Mouse (Mus musculus) intestine, embryonic 15.5 days (tissue): Measurements from ENCODE around the gene Il12rb1. TPM values are rescaled to one million over a fixed set of nuclear protein-coding genes. Genes with fewer than 3 reads are reported as not detected.

Experiments
- ATAC-seq: fragments of 200-750 bp; cut with Nextera tagmentation; 2 replicates; pipeline ENCODE4 v1.8.0; 2017; ENCODE audit warnings: moderate TSS enrichment, moderate library complexity
- H3K27ac ChIP-seq: fragments of 300-500 bp; sonication (generic); 2 replicates; pipeline ENCODE4 v1.5.1; 2015; ENCODE audit warnings: mild to moderate bottlenecking, inconsistent platforms
- H3K27me3 ChIP-seq: fragments of 300-500 bp; sonication (generic); replicated peaks from 2 replicates; pipeline ENCODE4 v1.6.1; 2015; ENCODE audit warnings: inconsistent platforms
- H3K36me3 ChIP-seq: fragments of 300-500 bp; sonication (generic); 2 replicates; pipeline ENCODE4 v1.6.1; 2015; ENCODE audit warnings: inconsistent platforms
- H3K4me1 ChIP-seq: fragments of 300-500 bp; sonication (generic); replicated peaks from 2 replicates; pipeline ENCODE4 v1.6.1; 2015; ENCODE audit warnings: inconsistent platforms
- H3K4me2 ChIP-seq: fragments of 300-500 bp; sonication (generic); replicated peaks from 2 replicates; pipeline ENCODE4 v1.6.1; 2015; ENCODE audit warnings: mild to moderate bottlenecking, inconsistent platforms
- H3K4me3 ChIP-seq: fragments of 300-500 bp; sonication (generic); replicated peaks from 2 replicates; pipeline ENCODE4 v1.5.1; 2015; ENCODE audit warnings: inconsistent platforms
- H3K9ac ChIP-seq: fragments of 300-500 bp; sonication (generic); 2 replicates; pipeline ENCODE4 v1.6.1; 2015; ENCODE audit warnings: inconsistent platforms
- H3K9me3 ChIP-seq: fragments of 300-500 bp; sonication (generic); 2 replicates; pipeline ENCODE4 v1.6.1; 2016; ENCODE audit warnings: inconsistent platforms
- WGBS: fragments of 180-500 bp; shearing (Covaris S2); methylation state at CpG from one replicate; pipeline ENCODE4 v1.1.7; 2015; 5-methylcytosine and 5-hydroxymethylcytosine counted together
- polyA plus RNA-seq: library from polyadenylated mRNA; unstranded; fragments of >200 nt; fragmentation: Nextera tagmentation; extraction: Ambion mirVana; gene quantifications from 2 replicates; pipeline ENCODE4 v1.2.1, GENCODE M21; 2015

The Il12rb1 gene
- polyA plus RNA-seq, 1 experiment from 2014 or later: 0.40 TPM

DNA sequence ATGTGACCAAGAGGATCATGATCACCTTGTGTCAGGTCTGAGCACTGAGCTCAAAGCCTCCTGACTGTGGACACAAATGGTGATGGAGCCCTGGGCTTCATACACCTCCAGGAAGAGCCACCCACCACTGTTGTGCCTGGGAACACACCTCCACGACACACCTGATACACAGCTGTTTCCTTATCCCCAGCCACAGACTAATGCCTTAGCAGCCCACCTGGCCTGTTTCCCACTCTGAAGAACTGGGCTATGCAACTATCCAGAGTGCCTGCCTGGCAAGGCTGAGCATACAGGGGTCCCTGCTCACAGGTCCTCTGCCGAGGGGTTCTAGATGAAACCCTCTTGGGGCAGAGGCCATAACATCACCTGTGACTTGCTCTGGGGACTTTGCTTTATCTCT lies 14.0 kb upstream of the Il12rb1 start:
- Histone ChIP-seq H3K9me3 (no peaks in the 10 kb centered on the region), H3K27me3 (peaks cover 9% of the 10 kb centered on the region; the same call in 1 of the 2 replicates), H3K4me3 (no peak overlapping the region), H3K4me1 (peaks cover 46% of the 10 kb centered on the region), H3K4me2 (no peak overlapping the region), H3K36me3 (no peaks in the 10 kb centered on the region), H3K9ac (no peak overlapping the region), H3K27ac (no peak overlapping the region)
- no peak for ATAC-seq
- 84% methylated on average over 2 of the region's 2 CpGs for WGBS

DNA sequence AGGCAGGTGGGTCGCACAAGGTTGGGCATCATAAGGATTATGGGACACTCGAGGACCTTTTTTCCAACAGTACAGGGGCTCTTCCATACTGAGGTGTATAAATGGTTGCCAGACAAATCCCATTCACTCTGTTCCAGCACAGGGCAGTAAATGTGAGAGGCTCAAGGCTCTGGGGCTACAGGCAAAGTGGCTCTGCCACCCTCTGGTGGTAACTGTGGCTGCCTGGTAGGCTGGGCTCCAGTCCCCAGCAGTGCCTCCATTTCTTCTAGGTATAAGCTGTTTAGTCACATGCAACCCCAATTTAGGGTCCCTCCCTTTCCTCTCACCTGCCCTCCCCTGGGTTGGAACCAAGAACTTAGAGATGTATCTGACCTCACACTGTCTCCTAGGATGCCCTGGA lies 12.9 kb upstream of the Il12rb1 start:
- ATAC-seq: no peak

GRCm38 (mm10) chr8:70796403-70797080 lies 11.7 kb upstream of the Il12rb1 start:
- ATAC-seq: peak; percentile 1; the same call in 1 of the 2 replicates
- H3K4me3 ChIP-seq: peak overlapping the region; percentile 57
- peak overlapping the region; percentile 70 for H3K9ac ChIP-seq
- peak overlapping the region; percentile 88 for H3K4me2 ChIP-seq
- peaks cover 17% of the 10 kb centered on the region; the same call in 1 of the 2 replicates for H3K27me3 ChIP-seq
- H3K9me3 ChIP-seq: no peaks in the 10 kb centered on the region
- WGBS: 2% methylated on average over 54 of the region's 54 CpGs
- peak overlapping the region; percentile 25 for H3K27ac ChIP-seq
- H3K36me3 ChIP-seq: no peaks in the 10 kb centered on the region
- peaks cover 35% of the 10 kb centered on the region for H3K4me1 ChIP-seq

More for the DNA sequence above, 12.9 kb upstream of the Il12rb1 start:
- H3K27me3 ChIP-seq: peaks cover 13% of the 10 kb centered on the region; the same call in 1 of the 2 replicates
- 93% methylated on average over 2 of the region's 2 CpGs for WGBS
- no peaks in the 10 kb centered on the region for H3K36me3 ChIP-seq
- no peak overlapping the region for H3K9ac ChIP-seq
- peak overlapping the region; percentile 88; the same call in 1 of the 2 replicates for H3K4me2 ChIP-seq
- no peak overlapping the region for H3K4me3 ChIP-seq
- H3K9me3 ChIP-seq: no peaks in the 10 kb centered on the region
- H3K27ac ChIP-seq: peak overlapping the region; percentile 8; the same call in 1 of the 2 replicates
- H3K4me1 ChIP-seq: peaks cover 46% of the 10 kb centered on the region

DNA sequence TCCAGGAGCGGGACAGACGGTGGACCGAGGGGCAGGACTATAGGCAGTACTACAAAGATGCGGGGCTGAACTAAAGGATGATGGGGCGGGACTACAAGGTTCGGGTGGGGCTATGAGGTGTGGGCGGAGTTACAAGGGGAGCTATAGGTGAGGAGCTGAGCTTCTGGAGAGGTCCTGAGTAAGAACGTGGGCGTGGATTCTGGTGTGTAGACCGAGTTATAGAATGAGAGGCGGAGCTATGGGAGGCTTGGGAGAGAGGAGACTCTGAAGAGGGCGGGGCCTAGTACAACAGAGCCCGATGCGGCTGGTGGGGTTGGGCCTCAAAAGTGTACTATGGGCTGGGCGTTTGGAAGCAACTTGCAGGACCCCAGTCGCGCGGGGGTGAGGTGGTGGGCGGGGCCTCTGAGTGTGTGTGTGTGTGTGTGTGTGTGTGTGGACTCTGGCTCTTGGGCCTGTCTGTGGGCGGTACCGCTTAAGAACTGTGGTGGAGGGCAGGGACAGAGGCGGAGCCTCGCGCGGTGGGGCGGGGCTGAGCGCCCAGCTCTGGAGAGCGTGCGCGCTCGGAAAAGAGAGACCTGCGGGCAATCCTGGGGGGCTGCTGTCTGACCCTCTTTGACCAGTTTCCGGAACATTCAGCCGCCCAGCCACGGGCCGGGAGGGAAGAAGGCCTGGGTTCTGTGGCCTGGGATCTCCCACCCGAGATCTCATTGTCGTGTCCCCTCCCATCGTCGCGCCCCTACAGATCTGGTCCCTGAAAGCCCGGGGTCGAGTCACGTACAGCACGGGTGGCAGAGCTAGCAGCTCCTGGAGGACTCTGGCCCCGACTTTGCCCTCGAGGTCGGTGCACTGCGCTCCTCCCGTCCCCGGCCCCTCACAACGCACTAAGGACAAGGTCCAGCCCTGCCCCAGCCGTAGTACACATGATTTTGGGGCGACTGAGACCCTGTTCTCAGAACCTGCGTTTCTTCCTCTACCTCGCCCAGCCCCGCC lies 10.9 kb upstream of the Il12rb1 start:
- H3K9me3 ChIP-seq: no peaks in the 10 kb centered on the region
- H3K27me3 ChIP-seq: peaks cover 24% of the 10 kb centered on the region; the same call in 1 of the 2 replicates
- peak overlapping the region; percentile 88 for H3K4me2 ChIP-seq
- ATAC-seq: peak; percentile 86
- peak overlapping the region; percentile 83 for H3K27ac ChIP-seq
- under 1% methylated on average over 55 of the region's 57 CpGs for WGBS
- peak overlapping the region; percentile 57 for H3K4me3 ChIP-seq
- H3K4me1 ChIP-seq: peaks cover 29% of the 10 kb centered on the region
- peak overlapping the region; percentile 70 for H3K9ac ChIP-seq
- H3K36me3 ChIP-seq: no peaks in the 10 kb centered on the region

DNA sequence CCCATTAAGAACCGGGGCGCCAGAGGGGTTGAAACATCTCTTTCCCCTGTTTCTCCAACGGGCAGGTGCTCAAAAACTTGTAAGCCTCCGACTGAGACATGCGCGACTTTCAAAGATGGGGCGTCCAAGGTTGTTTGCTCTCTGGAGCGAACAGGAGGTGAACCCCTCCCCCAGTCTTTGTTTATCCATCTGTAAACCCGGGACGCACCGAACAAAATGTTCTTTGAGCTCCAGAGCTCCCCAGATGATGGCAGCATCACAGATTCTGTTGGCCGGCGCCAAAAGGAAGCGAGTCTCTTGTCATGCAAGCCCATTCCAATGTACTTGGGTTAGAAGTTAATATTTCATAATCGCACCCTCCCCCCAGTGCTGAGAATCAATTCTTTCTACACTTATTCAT lies 10.0 kb upstream of the Il12rb1 start:
- peak overlapping the region; percentile 57 for H3K4me3 ChIP-seq
- H3K36me3 ChIP-seq: no peaks in the 10 kb centered on the region
- peak overlapping the region; percentile 88 for H3K4me2 ChIP-seq
- H3K27ac ChIP-seq: peak overlapping the region; percentile 83
- WGBS: 10% methylated on average over 15 of the region's 15 CpGs
- no peaks in the 10 kb centered on the region for H3K9me3 ChIP-seq
- H3K9ac ChIP-seq: peak overlapping the region; percentile 45; the same call in 1 of the 2 replicates
- H3K4me1 ChIP-seq: peaks cover 20% of the 10 kb centered on the region
- no peak for ATAC-seq
- H3K27me3 ChIP-seq: peaks cover 25% of the 10 kb centered on the region; the same call in 1 of the 2 replicates

DNA sequence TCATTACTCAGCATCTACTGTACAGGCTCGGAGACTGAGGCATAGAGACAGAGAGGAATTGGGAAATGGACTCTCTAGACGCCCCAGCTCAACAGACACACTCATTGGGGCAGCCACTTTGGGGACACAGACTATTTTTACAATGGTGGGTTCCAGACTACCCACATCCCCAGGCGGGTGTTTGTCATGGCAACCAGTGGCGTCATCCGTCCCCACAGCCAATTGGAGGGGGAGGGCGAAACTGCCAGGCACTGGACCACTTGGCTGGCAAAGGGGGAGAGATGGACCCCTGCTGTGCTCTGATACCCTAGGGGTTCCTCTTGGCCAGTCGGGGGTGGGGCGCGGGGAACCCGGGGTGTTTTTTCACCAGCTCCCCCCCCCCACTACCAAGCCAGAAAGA lies 7.6 kb upstream of the Il12rb1 start:
- Histone ChIP-seq H3K4me3 (no peak overlapping the region), H3K27me3 (peaks cover 32% of the 10 kb centered on the region), H3K9ac (no peak overlapping the region), H3K36me3 (no peaks in the 10 kb centered on the region), H3K9me3 (no peaks in the 10 kb centered on the region), H3K27ac (no peak overlapping the region), H3K4me1 (peaks cover 30% of the 10 kb centered on the region), H3K4me2 (no peak overlapping the region)
- 61% methylated on average over 10 of the region's 10 CpGs for WGBS
- no peak for ATAC-seq

DNA sequence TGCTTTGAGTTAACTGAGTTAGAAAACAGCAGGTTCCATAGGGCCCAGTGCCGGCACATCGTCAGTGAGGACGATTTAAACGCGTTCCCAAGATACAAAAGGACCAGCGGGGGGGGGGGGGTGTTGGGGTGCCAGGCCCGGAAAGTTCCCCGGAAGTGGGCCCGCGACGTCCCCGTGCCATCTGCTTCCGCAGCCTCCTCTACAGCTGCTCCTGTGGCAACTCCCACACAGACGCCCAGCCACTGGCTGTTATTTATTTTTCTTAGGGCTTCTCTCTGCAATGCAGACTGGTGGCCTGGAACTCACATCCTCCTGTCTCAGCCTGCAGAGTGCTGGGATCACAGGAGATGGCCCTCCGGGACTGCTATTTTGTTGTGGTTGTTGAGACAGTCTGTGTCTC lies 7.1 kb upstream of the Il12rb1 start:
- Histone ChIP-seq H3K36me3 (no peaks in the 10 kb centered on the region), H3K27ac (no peak overlapping the region), H3K4me1 (peaks cover 27% of the 10 kb centered on the region), H3K4me3 (no peak overlapping the region), H3K4me2 (no peak overlapping the region), H3K9ac (no peak overlapping the region), H3K27me3 (peaks cover 32% of the 10 kb centered on the region), H3K9me3 (no peaks in the 10 kb centered on the region)
- 28% methylated on average over 15 of the region's 15 CpGs for WGBS
- no peak for ATAC-seq

GRCm38 (mm10) chr8:70801830-70802229 lies 6.4 kb upstream of the Il12rb1 start:
- Histone ChIP-seq H3K27ac (no peak overlapping the region), H3K9me3 (no peaks in the 10 kb centered on the region), H3K36me3 (no peaks in the 10 kb centered on the region), H3K4me1 (peaks cover 22% of the 10 kb centered on the region), H3K27me3 (peaks cover 32% of the 10 kb centered on the region), H3K9ac (no peak overlapping the region), H3K4me2 (no peak overlapping the region), H3K4me3 (no peak overlapping the region)
- 88% methylated on average over 1 of the region's 1 CpGs for WGBS
- ATAC-seq: no peak

- Histone ChIP-seq H3K9me3 (no peaks in the 10 kb centered on the region), H3K4me2 (peak overlapping the region; percentile 96; the same call in 1 of the 2 replicates), H3K36me3 (no peaks in the 10 kb centered on the region), H3K27me3 (peaks cover 32% of the 10 kb centered on the region), H3K4me3 (no peak overlapping the region), H3K27ac (no peak overlapping the region), H3K4me1 (peaks cover 17% of the 10 kb centered on the region), H3K9ac (no peak overlapping the region)
- ATAC-seq: no peak
- WGBS: 66% methylated on average over 11 of the region's 11 CpGs
Observed at GRCm38 (mm10) chr8:70802786-70803510, 5.3 kb upstream of the Il12rb1 start.

- ATAC-seq: peak; percentile 20; the same call in 1 of the 2 replicates
Observed at GRCm38 (mm10) chr8:70803761-70804480, 4.3 kb upstream of the Il12rb1 start.

DNA sequence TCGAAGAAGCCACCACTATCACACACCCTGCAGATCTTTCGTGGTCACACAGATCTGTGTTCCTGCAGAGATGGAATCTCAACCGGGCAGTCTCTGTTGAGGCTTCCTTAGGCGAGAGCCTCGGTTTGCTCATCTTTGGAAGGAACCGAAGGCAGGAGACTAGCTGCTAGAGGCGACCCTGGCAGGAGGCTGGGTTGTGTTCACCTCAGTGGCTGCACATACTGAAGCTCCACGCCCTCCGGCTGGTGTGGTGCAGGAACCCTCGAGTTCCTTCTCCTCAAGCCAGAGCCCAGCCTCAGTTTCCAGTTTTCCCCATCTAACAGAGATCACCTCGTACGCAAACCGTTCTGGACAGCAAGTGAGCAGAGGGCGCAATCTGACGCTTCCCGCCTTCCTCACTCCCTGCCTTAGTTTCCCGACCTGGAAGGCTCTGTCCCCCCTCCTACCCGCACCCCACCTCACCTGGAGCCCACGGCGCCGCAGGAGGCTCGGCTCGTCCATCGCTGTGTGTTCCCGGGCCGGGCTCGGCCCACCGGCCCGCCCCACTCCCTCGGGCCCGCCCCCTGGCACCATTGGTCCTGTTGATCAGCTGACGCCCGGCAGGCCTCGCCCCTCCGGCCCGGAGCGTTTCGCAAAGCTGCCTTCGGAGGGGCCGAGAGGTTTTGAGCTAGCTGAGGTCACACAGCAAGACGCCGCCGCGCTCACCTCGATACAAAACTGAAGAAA lies 3.6 kb upstream of the Il12rb1 start, which contains the start of gene Mast3:
Gene Mast3, minus strand, starts transcription at position 574 of the 726 bp plus-strand sequence.
- no peak within 1 kb of the TSS for H3K27ac ChIP-seq
- under 1% methylated on average over 45 of the region's 45 CpGs for WGBS

More at GRCm38 (mm10) chr8:70803761-70804480, 4.3 kb upstream of the Il12rb1 start:
- peaks cover 26% of the 10 kb centered on the region for H3K27me3 ChIP-seq
- peak overlapping the region; percentile 55 for H3K4me3 ChIP-seq
- H3K27ac ChIP-seq: no peak overlapping the region
- H3K4me2 ChIP-seq: peak overlapping the region; percentile 96
- peak overlapping the region; percentile 45 for H3K9ac ChIP-seq
- H3K36me3 ChIP-seq: no peaks in the 10 kb centered on the region
- WGBS: 2% methylated on average over 47 of the region's 47 CpGs
- peaks cover 13% of the 10 kb centered on the region for H3K4me1 ChIP-seq
- H3K9me3 ChIP-seq: no peaks in the 10 kb centered on the region

More for the DNA sequence above, 3.6 kb upstream of the Il12rb1 start, which contains the start of gene Mast3:
- peak; percentile 92 for ATAC-seq
- H3K36me3 ChIP-seq: no peaks in the 10 kb centered on the region
- H3K9ac ChIP-seq: peak within 1 kb of the TSS; percentile 45
- H3K9me3 ChIP-seq: no peaks in the 10 kb centered on the region
- peak within 1 kb of the TSS; percentile 55 for H3K4me3 ChIP-seq
- H3K4me1 ChIP-seq: peaks cover 13% of the 10 kb centered on the region
- H3K27me3 ChIP-seq: peaks cover 19% of the 10 kb centered on the region
- H3K4me2 ChIP-seq: peak within 1 kb of the TSS; percentile 96
